8 mouse cellular contexts compared by ENCODE assay signal in the genomic region with DNA sequence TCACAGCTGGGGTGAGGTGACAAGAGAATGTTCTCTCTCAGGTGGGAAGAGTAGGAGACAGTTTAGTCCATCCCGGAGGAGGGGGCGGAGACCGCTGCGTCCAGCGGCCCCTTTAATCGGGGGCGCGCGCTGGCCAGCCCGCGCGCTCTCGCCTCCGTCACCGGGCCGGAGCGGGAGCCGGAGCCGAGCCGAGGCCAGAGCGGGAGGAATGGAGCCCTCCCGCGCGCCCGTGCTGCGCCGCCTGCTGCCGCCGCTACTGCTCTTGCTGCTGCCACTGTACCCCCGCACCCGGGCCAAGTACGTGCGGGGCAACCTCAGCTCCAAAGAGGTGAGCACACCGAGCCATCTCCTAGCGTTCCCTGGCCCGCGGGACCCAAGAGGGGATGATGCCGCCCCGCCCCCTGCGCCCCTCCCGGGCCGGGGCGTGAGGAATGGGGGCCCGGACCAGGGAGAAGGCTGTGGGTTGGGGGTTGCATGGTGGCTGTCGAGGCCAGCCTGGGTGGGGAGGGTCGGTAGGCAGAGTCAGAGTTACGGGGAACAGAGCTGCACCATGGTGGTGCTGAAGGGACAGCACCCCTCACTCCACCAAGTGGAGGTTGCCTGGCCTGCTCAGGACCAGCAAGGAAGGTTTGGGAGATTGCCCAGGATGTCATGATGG. TPM values are rescaled to one million over a fixed set of nuclear protein-coding genes. Genes with fewer than 3 reads are reported as not detected.
DNase-seq lines count a peak whose midpoint lies in the region; ATAC-seq lines count a peak whose summit lies in the region.

A gene (plus strand): TSS at position 151 of the 658 bp plus-strand sequence.

- no peaks in the 10 kb centered on the region for H3K36me3 ChIP-seq in hindbrain, embryonic 10.5 days
- no peaks in the 10 kb centered on the region for H3K36me3 ChIP-seq in midbrain, embryonic 11.5 days (ENCODE audit: control insufficient read depth, insufficient read depth, low read length)

- peak within 1 kb of the TSS; percentile 95 for H3K4me2 ChIP-seq in midbrain, embryonic 11.5 days

- peaks cover 37% of the 10 kb centered on the region for H3K27me3 ChIP-seq in hindbrain, embryonic 10.5 days (ENCODE audit: insufficient read depth, poor library complexity, severe bottlenecking)
- no peaks in the 10 kb centered on the region; the same call in 1 of the 2 replicates for H3K27me3 ChIP-seq in midbrain, embryonic 11.5 days (ENCODE audit: control insufficient read depth, insufficient read depth, low read length)

- DNase-seq in frontal cortex, adult 2 months (ENCODE audit: extremely low spot score in 1 of 2, low spot score in 1 of 2): peak in 1 of 2 experiments; percentile 40
- DNase-seq in frontal cortex, postnatal 10 days (ENCODE audit: low spot score in 2 of 2): no peak
- peak; percentile 75 for DNase-seq in ES-CJ7 (ENCODE audit: low read depth, low spot score)
- peak; percentile 92 for DNase-seq in embryo, embryonic 10 days (ENCODE audit: low spot score)
- peak; percentile 73 for DNase-seq in hindbrain, embryonic 10.5 days (ENCODE audit: low spot score)
- DNase-seq in left cerebral cortex, postnatal 25 days (ENCODE audit: low spot score in 2 of 2): peak; percentile 35 to 37
- DNase-seq in midbrain, embryonic 11.5 days (ENCODE audit: low spot score, missing footprints): peak; percentile 95
- peak; percentile 66 for DNase-seq in yolk sac, embryonic 10.5 days (ENCODE audit: low spot score)

- under 1% methylated on average over 47 of the region's 47 CpGs for WGBS in hindbrain, embryonic 10.5 days
- under 1% methylated on average over 46 of the region's 47 CpGs for WGBS in midbrain, embryonic 11.5 days

- peak within 1 kb of the TSS; percentile 69 for H3K4me3 ChIP-seq in hindbrain, embryonic 10.5 days
- peak within 1 kb of the TSS; percentile 59 for H3K4me3 ChIP-seq in midbrain, embryonic 11.5 days (ENCODE audit: low read depth, low read length)

- intact Hi-C loops in left cerebral cortex, postnatal 25 days (cut with DNase I): no loop called here

- H3K4me1 ChIP-seq in hindbrain, embryonic 10.5 days (replicated peaks): peaks cover 25% of the 10 kb centered on the region
- H3K4me1 ChIP-seq in midbrain, embryonic 11.5 days (ENCODE audit: control insufficient read depth, insufficient read depth, low read length): peaks cover 7% of the 10 kb centered on the region

- ATAC-seq in midbrain, embryonic 11.5 days (ENCODE audit: low FRiP score): peak; percentile 74

- no peaks in the 10 kb centered on the region for H3K9me3 ChIP-seq in hindbrain, embryonic 10.5 days
- H3K9me3 ChIP-seq in midbrain, embryonic 11.5 days (ENCODE audit: control insufficient read depth, low read length): no peaks in the 10 kb centered on the region

- H3K9ac ChIP-seq in midbrain, embryonic 11.5 days (ENCODE audit: low read length): peak within 1 kb of the TSS; percentile 69

- peak within 1 kb of the TSS; percentile 84 for H3K27ac ChIP-seq in hindbrain, embryonic 10.5 days
- no peak within 1 kb of the TSS; the same call in 1 of the 2 replicates for H3K27ac ChIP-seq in midbrain, embryonic 11.5 days (ENCODE audit: low read depth, low read length)

RNA-seq across cellular contexts. Expression of the gene that starts here (rescaled TPM):
- polyA plus RNA-seq in frontal cortex, adult 2 months (2012; rRNA removed): 74.6 and 90.4 TPM in 2 replicates
- 2.5 and 9.1 TPM in 2 replicates for polyA plus RNA-seq in hindbrain, embryonic 10.5 days (2016; fragmentation: Nextera tagmentation; extraction: Ambion mirVana)
- total RNA-seq in left cerebral cortex, postnatal 25 days (2021): 10 to 100 TPM; 47.8 to 55.1 TPM
- 7.2 and 7.7 TPM in 2 replicates for polyA plus RNA-seq in midbrain, embryonic 11.5 days (2014; fragmentation: Nextera tagmentation; extraction: Ambion mirVana)

Comparison
In these comparisons a context has a peak if more than half of its experiments do, and no peak if none do; other contexts are left out.
1. DNase-seq: peak in ES-CJ7 (single experiment), embryo, embryonic 10 days (single experiment), hindbrain, embryonic 10.5 days (single experiment), left cerebral cortex, postnatal 25 days (2 of 2), midbrain, embryonic 11.5 days (single experiment) and yolk sac, embryonic 10.5 days (single experiment); none in frontal cortex, postnatal 10 days (0 of 2).